Mouse (Mus musculus) lung, postnatal 4 days (tissue): ENCODE results near the gene Dirc2.

Experiments used
- DNase-seq, 2 experiments: peaks; one replicate each; pipeline ENCODE4 v3.0.0; 2021

Gene Dirc2

DNA sequence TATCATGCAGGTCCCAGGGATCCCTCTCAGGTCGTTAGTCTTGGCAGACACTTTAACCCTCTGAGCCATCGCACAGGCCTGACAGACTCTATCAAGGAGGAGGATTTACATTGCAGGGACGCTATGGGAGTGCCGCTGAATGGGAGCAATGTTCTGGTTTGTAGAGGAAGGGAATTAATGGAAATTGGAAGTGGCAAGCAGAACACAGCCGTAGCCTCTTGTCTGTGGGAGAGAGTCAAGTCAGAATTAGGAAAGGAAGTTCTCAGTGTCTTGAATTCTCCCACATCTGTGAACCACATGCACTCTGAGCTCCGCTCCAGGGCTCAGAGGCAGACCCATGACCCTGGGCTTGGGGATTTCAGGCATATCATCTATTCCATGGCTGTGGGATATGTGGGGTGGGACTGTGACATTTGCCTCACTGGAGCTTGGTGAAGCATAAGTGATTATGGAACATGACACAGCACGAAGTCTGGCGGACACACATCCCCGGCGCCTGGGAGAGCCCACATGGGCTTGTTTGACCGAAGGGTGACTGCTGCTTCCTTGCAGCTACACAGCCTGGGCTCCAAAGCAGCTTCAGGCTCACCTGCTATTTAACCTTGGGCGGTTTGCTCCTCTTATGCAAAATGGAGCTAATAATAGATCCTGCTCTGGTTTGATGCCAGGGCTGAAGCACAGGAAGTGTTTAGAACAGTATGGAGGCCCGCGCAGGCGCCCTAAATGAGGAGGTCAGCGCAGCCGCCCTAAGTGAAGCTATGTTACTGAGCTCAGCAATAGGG is 87.6 kb downstream of the Dirc2 start:
- DNase-seq: no peak

- DNase-seq: no peak
Measured at GRCm38 (mm10) chr16:35678476-35678875, 90.7 kb downstream of the Dirc2 start.

GRCm38 (mm10) chr16:35677511-35678113 is 91.5 kb downstream of the Dirc2 start:
- no peak for DNase-seq

DNA sequence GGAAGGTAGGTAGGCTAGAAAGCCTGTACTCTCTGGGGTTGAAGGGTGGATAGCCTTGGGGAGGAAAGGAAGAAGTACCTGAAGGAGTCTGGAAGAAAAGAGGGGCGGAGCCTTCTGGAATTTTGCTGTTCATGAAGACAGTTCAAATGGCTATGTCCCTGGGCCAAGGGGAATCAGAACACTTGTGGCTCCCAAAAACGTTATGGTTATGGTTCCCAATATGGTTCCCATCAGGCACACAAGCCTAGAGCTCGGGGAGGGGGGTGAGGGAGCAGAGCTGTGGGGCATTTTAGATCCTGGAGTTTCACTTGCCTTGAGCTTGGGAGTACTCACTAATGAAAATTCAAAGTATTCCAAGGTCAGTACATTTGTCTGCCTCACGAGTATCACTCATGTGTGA is 104.3 kb downstream of the Dirc2 start:
- DNase-seq: no peak

- no peak for DNase-seq
Measured at GRCm38 (mm10) chr16:35663831-35664414, 105.2 kb downstream of the Dirc2 start.

GRCm38 (mm10) chr16:35660222-35660621 is 108.9 kb downstream of the Dirc2 start:
- no peak for DNase-seq

DNA sequence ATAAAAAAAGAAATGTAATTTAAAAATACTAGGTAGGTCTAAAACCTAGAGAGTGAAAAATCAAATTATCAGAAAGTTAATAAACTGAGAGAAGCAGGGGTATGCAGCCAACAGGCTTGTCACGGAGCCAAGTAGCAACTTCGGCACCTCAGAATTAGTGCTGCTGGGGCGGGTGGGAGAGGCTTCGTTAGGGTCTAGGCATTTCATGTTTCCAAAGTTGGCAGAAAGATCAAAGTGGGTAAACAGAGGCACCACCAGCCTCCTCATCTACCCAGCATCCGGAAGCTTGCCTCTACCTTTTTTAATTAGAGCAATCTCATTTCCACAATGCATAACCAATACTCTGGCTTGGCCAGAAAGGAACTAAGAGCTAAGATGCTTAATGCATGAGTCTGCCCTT is 115.2 kb downstream of the Dirc2 start:
- no peak for DNase-seq

GRCm38 (mm10) chr16:35652706-35653105 is 116.5 kb downstream of the Dirc2 start:
- DNase-seq: no peak

DNA sequence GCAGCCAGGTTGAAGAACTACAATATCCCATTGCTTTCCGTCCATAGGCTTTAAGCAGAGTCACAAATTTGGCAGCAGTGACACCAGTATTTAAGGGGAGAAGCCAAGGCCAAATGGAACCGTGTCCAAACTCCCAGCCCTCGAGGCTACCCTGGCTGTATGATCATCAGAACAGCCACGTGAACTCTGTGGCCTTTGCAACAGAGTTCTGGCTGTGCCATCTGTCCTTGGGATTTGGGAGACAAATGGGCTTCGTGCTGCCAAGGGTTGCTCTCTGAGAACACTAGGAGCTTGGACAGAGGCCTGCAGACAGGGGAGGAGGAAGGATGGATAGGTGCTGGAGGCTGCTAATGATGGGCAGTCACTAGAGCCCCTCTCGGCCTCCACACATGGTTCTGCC is 117.0 kb downstream of the Dirc2 start:
- no peak for DNase-seq

DNA sequence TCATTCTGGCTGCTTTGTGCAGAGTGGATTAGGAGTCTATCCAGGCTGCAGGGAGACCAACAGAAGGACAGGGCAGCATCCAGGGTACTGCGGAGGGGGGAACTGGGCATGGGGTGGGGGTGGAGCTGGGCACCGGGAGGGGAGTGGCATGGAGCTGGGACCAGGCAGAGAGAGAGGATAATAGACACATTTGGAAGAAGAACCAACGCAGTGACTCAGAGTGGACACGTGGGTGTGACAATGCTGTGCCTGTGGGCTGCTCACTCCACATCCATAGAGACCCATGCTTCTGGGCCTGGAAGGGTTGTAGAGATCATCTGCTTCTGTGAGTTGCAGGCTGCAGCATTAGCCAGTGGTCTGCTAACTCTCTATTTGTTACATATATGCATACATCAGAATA is 120.3 kb downstream of the Dirc2 start:
- DNase-seq: no peak
